Mouse (Mus musculus): ENCODE measurements around the gene Fahd1. TPM values are rescaled to one million over a fixed set of nuclear protein-coding genes. Genes with fewer than 3 reads are reported as not detected.
A peak's percentile ranks its signal among the peaks of the same experiment; 100 is the strongest.

The Fahd1 gene
- polyA plus RNA-seq, 1 experiment, result 11.2 TPM

- H3K9ac ChIP-seq (ENCODE audit: low read depth, poor library complexity, severe bottlenecking), result peak overlapping the region; percentile 59
Observed at GRCm38 (mm10) chr17:24878531-24878930, 28.4 kb upstream of the Fahd1 start.

GRCm38 (mm10) chr17:24878117-24878397 lies 27.9 kb upstream of the Fahd1 start:
- no peaks in the 10 kb centered on the region for H3K27me3 ChIP-seq (ENCODE audit: control insufficient read depth, insufficient read depth, low read length, poor library complexity, severe bottlenecking)
- H3K9ac ChIP-seq (ENCODE audit: low read depth, poor library complexity, severe bottlenecking), result peak overlapping the region; percentile 59
- peaks cover 2% of the 10 kb centered on the region for H3K4me1 ChIP-seq (ENCODE audit: control insufficient read depth, insufficient read depth, low read length)
- peak overlapping the region; percentile 63 for H3K4me3 ChIP-seq (ENCODE audit: low read depth, low read length)
- TF ChIP-seq CTCF (IDR thresholded peaks at IDR 0.05; ENCODE audit: low read depth, low read length), result no peak
- peak; percentile 72 for TF ChIP-seq EP300 (IDR thresholded peaks at IDR 0.05; ENCODE audit: insufficient read depth, low read depth, low read length)
- no peak for TF ChIP-seq POLR2A (IDR thresholded peaks at IDR 0.05; ENCODE audit: insufficient read depth, low read length)
- no peaks in the 10 kb centered on the region for H3K36me3 ChIP-seq (ENCODE audit: control insufficient read depth, insufficient read depth, low read length, poor library complexity, severe bottlenecking)
- H3K27ac ChIP-seq (ENCODE audit: insufficient read depth, low read length), result peak overlapping the region; percentile 31; the same call in 1 of the 2 replicates
- H3K9me3 ChIP-seq (replicated peaks; ENCODE audit: control insufficient read depth, insufficient read depth, low read length, poor library complexity, severe bottlenecking), result no peaks in the 10 kb centered on the region

More at GRCm38 (mm10) chr17:24878531-24878930, 28.4 kb upstream of the Fahd1 start:
- Histone ChIP-seq H3K4me1 (ENCODE audit: control insufficient read depth, insufficient read depth, low read length) (peaks cover 2% of the 10 kb centered on the region), H3K27me3 (ENCODE audit: control insufficient read depth, insufficient read depth, low read length, poor library complexity, severe bottlenecking) (no peaks in the 10 kb centered on the region), H3K9me3 (replicated peaks; ENCODE audit: control insufficient read depth, insufficient read depth, low read length, poor library complexity, severe bottlenecking) (no peaks in the 10 kb centered on the region), H3K36me3 (ENCODE audit: control insufficient read depth, insufficient read depth, low read length, poor library complexity, severe bottlenecking) (0 out of 2 replicates have a peak, but pooled peaks cover 1% of the 10 kb centered on the region), H3K27ac (ENCODE audit: insufficient read depth, low read length) (0 out of 2 replicates have a peak overlapping the region, but pooled peaks have one; percentile 13), H3K4me3 (ENCODE audit: low read depth, low read length) (peak overlapping the region; percentile 63)
- TF ChIP-seq EP300 (IDR thresholded peaks at IDR 0.05; ENCODE audit: insufficient read depth, low read depth, low read length) (no peak), CTCF (IDR thresholded peaks at IDR 0.05; ENCODE audit: low read depth, low read length) (no peak), POLR2A (IDR thresholded peaks at IDR 0.05; ENCODE audit: insufficient read depth, low read length) (no peak)

DNA sequence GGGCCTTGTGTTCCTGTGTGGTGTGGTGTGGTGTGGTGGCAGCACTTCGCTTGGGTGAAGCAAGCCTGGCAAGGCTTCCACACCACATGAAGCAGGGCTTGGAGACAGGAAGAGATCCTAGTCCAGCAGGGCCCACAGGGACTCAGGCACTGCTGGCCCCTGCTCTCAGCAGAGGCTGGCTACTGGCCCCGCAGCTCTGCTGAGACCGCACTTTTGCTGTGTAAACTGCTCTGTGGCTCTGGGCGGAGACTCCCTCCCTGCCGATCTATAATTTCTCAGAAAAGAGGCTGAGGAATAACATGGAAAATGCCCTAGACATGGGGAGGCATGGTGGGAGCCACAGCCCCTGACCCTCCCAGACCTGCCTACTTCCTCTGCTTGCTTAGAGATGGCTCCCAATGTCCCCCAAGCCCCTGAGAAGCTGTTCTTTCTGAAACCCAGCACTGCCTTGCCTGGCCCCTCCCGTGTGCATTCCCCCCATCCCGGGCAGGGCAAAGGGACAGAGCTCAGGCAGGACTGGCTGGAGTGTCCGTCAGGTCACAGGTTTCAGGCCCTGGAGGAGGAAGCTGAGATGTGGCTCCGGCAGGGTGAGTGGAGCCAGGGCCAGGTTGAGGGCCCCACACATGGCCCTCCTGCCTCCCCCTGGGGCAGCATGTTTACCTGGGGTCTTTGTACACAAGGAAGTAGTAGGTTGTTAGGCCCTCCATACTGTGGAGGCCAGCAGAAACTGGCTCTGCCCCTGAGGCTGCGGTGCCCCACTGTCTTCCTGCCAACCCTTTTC lies 27.4 kb upstream of the Fahd1 start:
- no peaks in the 10 kb centered on the region for H3K27me3 ChIP-seq (ENCODE audit: control insufficient read depth, insufficient read depth, low read length, poor library complexity, severe bottlenecking)
- no peak for TF ChIP-seq CTCF (IDR thresholded peaks at IDR 0.05; ENCODE audit: low read depth, low read length)
- TF ChIP-seq POLR2A (IDR thresholded peaks at IDR 0.05; ENCODE audit: insufficient read depth, low read length), result no peak
- no peak for TF ChIP-seq EP300 (IDR thresholded peaks at IDR 0.05; ENCODE audit: insufficient read depth, low read depth, low read length)
- peak overlapping the region; percentile 63 for H3K4me3 ChIP-seq (ENCODE audit: low read depth, low read length)
- peak overlapping the region; percentile 31; the same call in 1 of the 2 replicates for H3K27ac ChIP-seq (ENCODE audit: insufficient read depth, low read length)
- H3K36me3 ChIP-seq (ENCODE audit: control insufficient read depth, insufficient read depth, low read length, poor library complexity, severe bottlenecking), result no peaks in the 10 kb centered on the region
- peaks cover 2% of the 10 kb centered on the region for H3K4me1 ChIP-seq (ENCODE audit: control insufficient read depth, insufficient read depth, low read length)
- H3K9me3 ChIP-seq (replicated peaks; ENCODE audit: control insufficient read depth, insufficient read depth, low read length, poor library complexity, severe bottlenecking), result no peaks in the 10 kb centered on the region
- H3K9ac ChIP-seq (ENCODE audit: low read depth, poor library complexity, severe bottlenecking), result peak overlapping the region; percentile 59

DNA sequence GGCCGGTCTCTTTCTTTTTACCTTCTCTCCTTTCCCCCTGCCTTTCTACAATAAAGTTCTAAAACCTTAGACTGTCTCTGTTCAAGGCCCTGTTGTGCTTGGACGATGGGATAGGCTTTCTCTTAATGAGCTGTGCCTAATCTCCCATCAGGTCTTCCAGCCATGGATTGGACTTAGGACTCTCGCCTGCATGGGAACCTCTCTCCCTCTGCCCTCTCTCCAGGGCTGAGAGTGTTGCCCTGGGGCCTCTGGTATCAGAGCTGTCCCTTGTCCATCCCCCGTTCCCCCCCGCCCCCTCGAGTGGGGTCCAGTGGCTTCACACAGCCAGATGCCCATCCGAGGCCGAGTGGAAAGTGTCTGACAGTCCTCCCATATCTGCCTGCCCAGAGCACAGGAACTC lies 24.8 kb upstream of the Fahd1 start:
- H3K4me1 ChIP-seq (ENCODE audit: control insufficient read depth, insufficient read depth, low read length), result peaks cover 2% of the 10 kb centered on the region
- no peak overlapping the region for H3K4me3 ChIP-seq (ENCODE audit: low read depth, low read length)
- H3K9me3 ChIP-seq (replicated peaks; ENCODE audit: control insufficient read depth, insufficient read depth, low read length, poor library complexity, severe bottlenecking), result no peaks in the 10 kb centered on the region
- H3K27ac ChIP-seq (ENCODE audit: insufficient read depth, low read length), result peak overlapping the region; percentile 69
- TF ChIP-seq POLR2A (IDR thresholded peaks at IDR 0.05; ENCODE audit: insufficient read depth, low read length) (no peak), EP300 (IDR thresholded peaks at IDR 0.05; ENCODE audit: insufficient read depth, low read depth, low read length) (no peak), CTCF (IDR thresholded peaks at IDR 0.05; ENCODE audit: low read depth, low read length) (no peak)
- H3K36me3 ChIP-seq (ENCODE audit: control insufficient read depth, insufficient read depth, low read length, poor library complexity, severe bottlenecking), result no peaks in the 10 kb centered on the region
- no peak overlapping the region for H3K9ac ChIP-seq (ENCODE audit: low read depth, poor library complexity, severe bottlenecking)
- H3K27me3 ChIP-seq (ENCODE audit: control insufficient read depth, insufficient read depth, low read length, poor library complexity, severe bottlenecking), result no peaks in the 10 kb centered on the region

DNA sequence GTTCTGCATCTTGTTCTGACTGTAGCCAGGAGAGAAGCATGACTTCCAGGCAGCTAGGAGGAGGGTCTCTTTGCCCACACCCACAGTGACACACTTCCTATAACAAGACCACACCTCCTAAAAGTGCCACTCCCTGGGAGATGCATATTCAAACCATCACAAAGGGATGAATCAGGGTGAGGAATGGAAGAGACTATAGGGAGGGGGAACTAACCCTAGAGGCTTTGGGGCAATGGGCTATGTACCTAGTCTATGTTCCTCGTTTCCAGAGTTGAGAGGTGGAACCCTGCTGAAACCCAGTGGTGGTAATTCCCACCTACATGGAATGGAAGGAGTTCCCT lies 24.2 kb upstream of the Fahd1 start:
- H3K36me3 ChIP-seq (ENCODE audit: control insufficient read depth, insufficient read depth, low read length, poor library complexity, severe bottlenecking), result no peaks in the 10 kb centered on the region
- peaks cover 2% of the 10 kb centered on the region for H3K4me1 ChIP-seq (ENCODE audit: control insufficient read depth, insufficient read depth, low read length)
- no peak for TF ChIP-seq CTCF (IDR thresholded peaks at IDR 0.05; ENCODE audit: low read depth, low read length)
- no peak for TF ChIP-seq EP300 (IDR thresholded peaks at IDR 0.05; ENCODE audit: insufficient read depth, low read depth, low read length)
- TF ChIP-seq POLR2A (IDR thresholded peaks at IDR 0.05; ENCODE audit: insufficient read depth, low read length), result no peak
- no peaks in the 10 kb centered on the region for H3K27me3 ChIP-seq (ENCODE audit: control insufficient read depth, insufficient read depth, low read length, poor library complexity, severe bottlenecking)
- no peak overlapping the region for H3K9ac ChIP-seq (ENCODE audit: low read depth, poor library complexity, severe bottlenecking)
- H3K27ac ChIP-seq (ENCODE audit: insufficient read depth, low read length), result peak overlapping the region; percentile 78
- H3K4me3 ChIP-seq (ENCODE audit: low read depth, low read length), result peak overlapping the region; percentile 0
- no peaks in the 10 kb centered on the region for H3K9me3 ChIP-seq (replicated peaks; ENCODE audit: control insufficient read depth, insufficient read depth, low read length, poor library complexity, severe bottlenecking)

DNA sequence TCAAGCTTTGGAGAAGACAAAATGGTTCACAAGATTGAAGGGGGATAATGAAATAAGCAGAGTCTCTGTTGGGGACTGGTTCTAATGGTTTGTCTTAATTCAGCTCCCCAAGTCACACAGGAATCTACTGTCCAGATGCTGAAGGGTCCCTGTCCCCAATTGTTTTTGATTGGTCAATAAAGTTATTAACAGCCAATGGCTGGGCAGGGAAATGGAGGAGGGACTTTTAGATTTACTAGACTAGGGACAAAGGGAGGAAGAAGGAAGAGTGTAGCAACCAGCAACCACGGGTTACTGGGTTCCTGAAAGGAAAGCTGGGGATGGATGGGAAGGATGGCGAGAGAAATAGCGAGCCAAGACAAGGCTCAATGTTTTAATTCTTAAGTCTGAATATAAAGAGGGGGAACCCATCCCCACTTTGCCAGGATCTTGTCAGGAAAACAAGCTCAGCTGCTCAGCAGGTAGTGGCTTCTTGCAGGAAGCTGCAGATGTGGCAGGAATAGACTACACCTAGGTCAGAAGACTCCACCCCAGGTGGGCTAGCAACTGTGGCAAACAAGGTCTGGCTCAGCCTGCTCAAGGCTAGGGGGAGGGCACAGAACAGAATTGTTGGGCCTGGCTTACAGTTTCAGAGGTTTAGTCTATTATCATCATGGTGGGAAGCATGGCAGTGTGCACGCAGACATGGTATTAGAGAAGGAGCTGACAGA lies 23.7 kb upstream of the Fahd1 start:
- no peak overlapping the region for H3K9ac ChIP-seq (ENCODE audit: low read depth, poor library complexity, severe bottlenecking)
- no peaks in the 10 kb centered on the region for H3K9me3 ChIP-seq (replicated peaks; ENCODE audit: control insufficient read depth, insufficient read depth, low read length, poor library complexity, severe bottlenecking)
- H3K36me3 ChIP-seq (ENCODE audit: control insufficient read depth, insufficient read depth, low read length, poor library complexity, severe bottlenecking), result no peaks in the 10 kb centered on the region
- no peaks in the 10 kb centered on the region for H3K27me3 ChIP-seq (ENCODE audit: control insufficient read depth, insufficient read depth, low read length, poor library complexity, severe bottlenecking)
- TF ChIP-seq POLR2A (IDR thresholded peaks at IDR 0.05; ENCODE audit: insufficient read depth, low read length) (no peak), CTCF (IDR thresholded peaks at IDR 0.05; ENCODE audit: low read depth, low read length) (no peak), EP300 (IDR thresholded peaks at IDR 0.05; ENCODE audit: insufficient read depth, low read depth, low read length) (no peak)
- H3K4me1 ChIP-seq (ENCODE audit: control insufficient read depth, insufficient read depth, low read length), result peaks cover 2% of the 10 kb centered on the region
- peak overlapping the region; percentile 0 for H3K4me3 ChIP-seq (ENCODE audit: low read depth, low read length)
- peak overlapping the region; percentile 78 for H3K27ac ChIP-seq (ENCODE audit: insufficient read depth, low read length)

All from ES-Bruce4 (cell line).